Mouse (Mus musculus) kidney, embryonic 16.5 days (tissue): ENCODE measurements around the gene Dcun1d5. TPM values are rescaled to one million over a fixed set of nuclear protein-coding genes. Genes with fewer than 3 reads are reported as not detected.
A peak's percentile ranks its signal among the peaks of the same experiment; 100 is the strongest.

ENCODE experiments used
- ATAC-seq: fragments of 200-750 bp; cut with Nextera tagmentation; 2 replicates; pipeline ENCODE4 v1.8.0; 2017; ENCODE audit warnings: moderate TSS enrichment; ENCODE audit not compliant: low FRiP score, low TSS enrichment
- H3K27ac ChIP-seq: fragments of 300-500 bp; sonication (generic); 2 replicates; pipeline ENCODE4 v1.5.1; 2014; ENCODE audit warnings: low read length
- H3K27me3 ChIP-seq: fragments of 300-500 bp; sonication (generic); 2 replicates; pipeline ENCODE4 v1.6.1; 2014; ENCODE audit warnings: low read length, control low read depth, mixed read lengths; ENCODE audit not compliant: insufficient read depth
- H3K36me3 ChIP-seq: fragments of 300-500 bp; sonication (generic); 2 replicates; pipeline ENCODE4 v1.6.1; 2014; ENCODE audit warnings: low read length, control low read depth, mixed read lengths; ENCODE audit not compliant: insufficient read depth
- H3K4me1 ChIP-seq: fragments of 300-500 bp; sonication (generic); 2 replicates; pipeline ENCODE4 v1.6.1; 2014; ENCODE audit warnings: low read length, control low read depth, mixed read lengths; ENCODE audit not compliant: insufficient read depth
- H3K4me2 ChIP-seq: fragments of 300-500 bp; sonication (generic); replicated peaks from 2 replicates; pipeline ENCODE4 v1.6.1; 2014; ENCODE audit warnings: low read depth, low read length
- H3K4me3 ChIP-seq: fragments of 300-500 bp; sonication (generic); 2 replicates; pipeline ENCODE4 v1.5.1; 2014; ENCODE audit warnings: mild to moderate bottlenecking, low read length
- H3K9ac ChIP-seq: fragments of 300-500 bp; sonication (generic); replicated peaks from 2 replicates; pipeline ENCODE4 v1.6.1; 2014; ENCODE audit warnings: low read length
- H3K9me3 ChIP-seq: fragments of 300-500 bp; sonication (generic); 2 replicates; pipeline ENCODE4 v1.6.1; 2016; ENCODE audit warnings: low read length, control low read depth
- WGBS: fragments of 180-500 bp; shearing (Covaris S2); extraction: QIAGEN DNeasy Blood & Tissue Kit; methylation state at CpG from one replicate; pipeline ENCODE4 v1.1.7; 2014; 5-methylcytosine and 5-hydroxymethylcytosine counted together
- polyA plus RNA-seq: library from polyadenylated mRNA; unstranded; fragments of >200 nt; fragmentation: Nextera tagmentation; extraction: Ambion mirVana; gene quantifications from 2 replicates; pipeline ENCODE4 v1.2.1, GENCODE M21; 2015

The Dcun1d5 gene
- polyA plus RNA-seq = 110 and 111 TPM in 2 replicates

DNA sequence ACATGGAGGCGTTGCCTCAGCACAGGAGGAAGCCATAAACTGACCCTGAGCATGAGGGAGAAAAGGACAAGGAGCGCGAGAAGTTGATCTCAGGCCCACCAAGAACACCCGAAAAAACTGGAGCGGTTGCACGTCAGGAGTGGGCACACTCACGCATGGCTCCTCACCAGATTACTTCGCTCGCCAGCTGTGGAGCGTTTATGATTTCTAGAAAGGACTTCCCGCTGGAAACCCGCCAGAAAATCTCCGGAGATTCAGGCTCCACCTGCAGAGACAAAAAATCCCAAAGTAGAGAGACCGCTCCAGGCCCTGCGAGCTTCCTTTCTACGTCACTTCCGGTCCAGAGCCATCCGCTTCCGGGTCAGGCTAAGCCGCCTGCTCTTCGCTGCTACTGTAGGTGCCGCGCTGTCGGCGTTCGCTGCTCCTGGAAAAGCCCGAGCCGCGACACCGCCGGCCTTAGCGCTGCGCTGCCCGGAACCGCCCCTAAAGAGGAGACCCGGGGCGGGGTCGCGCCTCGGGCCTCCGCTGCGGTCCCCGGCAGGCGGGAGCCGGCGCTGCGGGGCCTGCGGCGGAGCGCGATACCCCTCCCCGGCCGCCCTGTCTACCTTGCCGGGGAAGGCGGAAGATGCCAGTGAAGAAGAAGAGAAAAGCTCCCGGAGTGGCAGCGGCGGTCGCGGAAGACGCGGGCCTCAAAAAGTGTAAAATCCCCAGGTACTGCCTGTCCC is at the start of gene Dcun1d5, which contains the start of gene Dync2h1:
Dcun1d5 (plus strand) TSS at position 349 of the 725 bp plus-strand sequence.
Dync2h1 (minus strand) TSS at position 275 of the 725 bp plus-strand sequence.
- Histone ChIP-seq H3K36me3 (peaks cover 4% of the 10 kb centered on the region; the same call in 1 of the 2 replicates), H3K4me3 (peak within 1 kb of the TSS; percentile 80), H3K9me3 (no peaks in the 10 kb centered on the region), H3K4me1 (peaks cover 15% of the 10 kb centered on the region), H3K27ac (peak within 1 kb of the TSS; percentile 96), H3K9ac (peak within 1 kb of the TSS; percentile 85), H3K4me2 (peak within 1 kb of the TSS; percentile 58), H3K27me3 (no peaks in the 10 kb centered on the region)
- ATAC-seq = peak; percentile 100
- under 1% methylated on average over 56 of the region's 62 CpGs for WGBS

DNA sequence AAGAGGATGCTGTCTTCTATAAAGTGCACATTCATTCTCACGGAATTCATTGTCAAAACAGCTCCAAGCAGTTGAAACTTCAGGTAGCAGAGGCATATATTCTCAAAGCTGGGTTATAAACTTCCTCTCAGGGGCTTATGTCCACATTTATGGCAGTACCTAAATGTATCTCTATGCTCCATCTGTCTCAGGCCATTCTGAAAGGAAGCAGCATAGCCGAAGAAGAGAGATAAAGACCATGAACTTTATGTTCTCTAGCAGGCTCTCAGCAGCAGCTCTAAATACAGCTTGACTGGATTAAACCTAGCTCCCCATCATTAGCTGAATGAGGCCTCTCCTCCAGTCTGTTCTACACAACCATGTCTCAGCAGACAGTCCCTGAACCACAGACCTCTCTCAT is 29.9 kb upstream of the Dcun1d5 start:
- ATAC-seq = no peak
- H3K9ac ChIP-seq = no peak overlapping the region
- no peaks in the 10 kb centered on the region for H3K4me1 ChIP-seq
- WGBS = 87% methylated on average over 2 of the region's 2 CpGs
- no peaks in the 10 kb centered on the region for H3K9me3 ChIP-seq
- H3K27me3 ChIP-seq = no peaks in the 10 kb centered on the region
- no peak overlapping the region for H3K27ac ChIP-seq
- H3K4me2 ChIP-seq = no peak overlapping the region
- H3K36me3 ChIP-seq = peaks cover 31% of the 10 kb centered on the region
- no peak overlapping the region for H3K4me3 ChIP-seq

DNA sequence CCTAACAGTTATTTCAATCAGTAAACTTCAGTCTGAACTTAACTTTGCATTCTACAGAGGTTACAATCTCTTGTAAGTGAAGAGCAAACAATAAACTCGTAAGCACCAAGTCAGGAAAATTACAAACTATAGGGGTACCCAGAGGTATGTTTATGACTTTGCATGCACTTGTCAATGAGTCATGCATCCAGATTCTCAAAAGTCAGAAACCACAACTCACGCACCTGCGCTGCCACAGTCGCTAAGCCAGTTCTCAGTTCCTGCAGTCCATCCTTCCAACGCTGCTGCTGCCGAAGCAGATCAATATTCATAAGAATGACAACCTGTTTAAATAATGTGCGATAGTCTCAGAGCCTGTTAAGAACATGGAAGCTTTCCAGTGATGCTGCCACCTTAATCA is 25.7 kb upstream of the Dcun1d5 start:
- Histone ChIP-seq H3K4me2 (no peak overlapping the region), H3K27ac (no peak overlapping the region), H3K4me3 (no peak overlapping the region), H3K4me1 (no peaks in the 10 kb centered on the region), H3K27me3 (no peaks in the 10 kb centered on the region), H3K9ac (no peak overlapping the region), H3K9me3 (no peaks in the 10 kb centered on the region), H3K36me3 (peaks cover 30% of the 10 kb centered on the region)
- WGBS = 84% methylated on average over 7 of the region's 7 CpGs
- ATAC-seq = no peak

DNA sequence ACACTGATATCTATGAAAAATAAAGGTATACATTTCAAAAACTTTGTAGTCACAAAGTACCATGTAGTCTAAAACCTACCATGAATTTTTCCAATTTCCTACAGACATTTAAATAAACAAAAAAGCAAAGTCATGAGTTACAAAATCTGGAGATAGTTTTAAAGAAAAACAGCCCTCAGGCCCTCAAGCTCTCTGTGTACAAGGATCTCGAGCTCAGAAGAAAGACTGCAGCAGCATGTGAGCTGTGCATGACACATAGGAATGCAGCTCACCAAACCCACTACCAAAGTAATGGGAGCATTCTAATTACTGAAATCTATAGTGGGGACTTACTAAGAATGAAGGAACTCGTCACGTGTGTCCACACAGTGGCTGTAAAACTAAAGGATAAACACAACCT is 24.6 kb upstream of the Dcun1d5 start:
- H3K9me3 ChIP-seq = no peaks in the 10 kb centered on the region
- H3K36me3 ChIP-seq = peaks cover 25% of the 10 kb centered on the region
- ATAC-seq = no peak
- no peak overlapping the region for H3K4me2 ChIP-seq
- H3K27ac ChIP-seq = no peak overlapping the region
- no peaks in the 10 kb centered on the region for H3K4me1 ChIP-seq
- no peak overlapping the region for H3K4me3 ChIP-seq
- WGBS = 62% methylated on average over 3 of the region's 3 CpGs
- no peak overlapping the region for H3K9ac ChIP-seq
- no peaks in the 10 kb centered on the region for H3K27me3 ChIP-seq

DNA sequence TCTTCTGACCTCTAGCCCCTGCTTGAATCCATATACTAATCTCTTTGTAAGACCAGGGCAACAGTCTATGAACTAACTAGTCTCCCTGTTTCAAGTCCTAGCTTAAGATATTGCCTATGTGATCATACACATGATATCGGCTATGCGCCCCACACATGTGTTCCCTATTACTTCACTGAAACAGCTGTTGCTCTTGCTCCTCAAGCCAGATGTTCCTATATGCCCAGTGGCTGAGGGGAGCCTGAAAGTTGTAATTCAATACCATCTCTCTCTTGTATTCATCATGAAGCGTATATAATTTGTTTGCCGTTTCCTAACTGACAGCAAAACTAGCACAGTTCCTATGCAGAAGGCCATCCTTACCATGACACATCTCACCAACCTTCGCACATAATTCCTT is 23.6 kb upstream of the Dcun1d5 start:
- Histone ChIP-seq H3K9me3 (no peaks in the 10 kb centered on the region), H3K36me3 (peaks cover 23% of the 10 kb centered on the region), H3K4me2 (no peak overlapping the region), H3K27me3 (no peaks in the 10 kb centered on the region), H3K9ac (no peak overlapping the region), H3K4me1 (no peaks in the 10 kb centered on the region), H3K4me3 (no peak overlapping the region), H3K27ac (no peak overlapping the region)
- no peak for ATAC-seq
- 94% methylated on average over 5 of the region's 5 CpGs for WGBS

DNA sequence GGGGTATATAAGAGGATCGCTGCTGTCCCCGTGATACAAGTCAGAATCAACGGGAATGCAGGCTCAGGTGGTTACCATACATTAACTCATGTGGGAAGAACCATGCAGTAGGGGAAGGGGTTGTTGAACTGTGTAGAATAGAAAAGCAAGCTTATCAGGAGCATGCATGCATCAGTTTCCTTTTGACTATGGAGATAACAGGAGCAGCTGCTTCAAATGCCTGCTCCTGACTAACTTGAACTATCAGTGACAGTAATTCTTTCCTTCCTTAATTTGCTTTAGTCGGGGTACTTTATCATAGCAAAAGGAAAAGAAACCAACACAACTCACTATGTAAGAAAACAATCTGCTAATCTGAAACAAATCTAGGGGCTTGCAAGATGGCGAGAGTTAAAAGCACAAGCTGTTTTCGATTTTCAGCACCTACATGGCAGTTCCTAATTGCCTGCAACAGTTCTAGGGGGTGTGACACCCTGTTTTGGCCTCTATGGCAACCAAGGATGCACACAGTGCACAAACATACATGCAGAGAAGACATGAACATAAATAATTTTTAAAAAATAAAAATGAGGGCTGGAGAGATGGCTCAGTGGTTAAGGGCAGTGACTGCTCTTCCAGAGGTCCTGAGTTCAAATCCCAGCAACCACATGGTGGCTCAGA is 16.9 kb upstream of the Dcun1d5 start:
- Histone ChIP-seq H3K4me2 (no peak overlapping the region), H3K27me3 (no peaks in the 10 kb centered on the region), H3K9ac (no peak overlapping the region), H3K4me3 (no peak overlapping the region), H3K27ac (no peak overlapping the region), H3K4me1 (no peaks in the 10 kb centered on the region), H3K9me3 (no peaks in the 10 kb centered on the region), H3K36me3 (peaks cover 26% of the 10 kb centered on the region)
- 85% methylated on average over 6 of the region's 6 CpGs for WGBS
- ATAC-seq = no peak

DNA sequence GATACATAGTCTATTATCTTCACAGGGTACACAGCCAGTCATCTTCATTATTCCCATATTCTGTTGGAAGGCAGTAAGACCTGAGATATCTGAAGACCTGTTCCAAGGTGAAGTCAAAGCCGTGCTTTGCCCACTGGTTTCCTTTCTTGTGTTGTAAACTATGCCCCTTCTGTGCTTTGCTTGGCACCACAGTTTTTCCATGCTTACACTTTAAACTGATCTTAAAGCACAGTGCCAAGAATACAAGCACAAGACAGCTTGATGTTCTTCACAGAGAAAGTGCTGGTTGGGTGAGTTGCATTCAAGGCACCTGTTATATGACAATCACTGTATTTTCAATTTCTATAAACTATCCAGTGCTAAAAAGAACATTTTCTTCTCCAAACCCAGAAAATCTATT is 10.6 kb upstream of the Dcun1d5 start:
- 92% methylated on average over 1 of the region's 1 CpGs for WGBS
- no peaks in the 10 kb centered on the region for H3K27me3 ChIP-seq
- no peak overlapping the region for H3K9ac ChIP-seq
- no peak overlapping the region for H3K27ac ChIP-seq
- peaks cover 8% of the 10 kb centered on the region; the same call in 1 of the 2 replicates for H3K4me1 ChIP-seq
- no peak for ATAC-seq
- H3K4me2 ChIP-seq = no peak overlapping the region
- H3K4me3 ChIP-seq = no peak overlapping the region
- H3K9me3 ChIP-seq = no peaks in the 10 kb centered on the region
- H3K36me3 ChIP-seq = peaks cover 10% of the 10 kb centered on the region; the same call in 1 of the 2 replicates

DNA sequence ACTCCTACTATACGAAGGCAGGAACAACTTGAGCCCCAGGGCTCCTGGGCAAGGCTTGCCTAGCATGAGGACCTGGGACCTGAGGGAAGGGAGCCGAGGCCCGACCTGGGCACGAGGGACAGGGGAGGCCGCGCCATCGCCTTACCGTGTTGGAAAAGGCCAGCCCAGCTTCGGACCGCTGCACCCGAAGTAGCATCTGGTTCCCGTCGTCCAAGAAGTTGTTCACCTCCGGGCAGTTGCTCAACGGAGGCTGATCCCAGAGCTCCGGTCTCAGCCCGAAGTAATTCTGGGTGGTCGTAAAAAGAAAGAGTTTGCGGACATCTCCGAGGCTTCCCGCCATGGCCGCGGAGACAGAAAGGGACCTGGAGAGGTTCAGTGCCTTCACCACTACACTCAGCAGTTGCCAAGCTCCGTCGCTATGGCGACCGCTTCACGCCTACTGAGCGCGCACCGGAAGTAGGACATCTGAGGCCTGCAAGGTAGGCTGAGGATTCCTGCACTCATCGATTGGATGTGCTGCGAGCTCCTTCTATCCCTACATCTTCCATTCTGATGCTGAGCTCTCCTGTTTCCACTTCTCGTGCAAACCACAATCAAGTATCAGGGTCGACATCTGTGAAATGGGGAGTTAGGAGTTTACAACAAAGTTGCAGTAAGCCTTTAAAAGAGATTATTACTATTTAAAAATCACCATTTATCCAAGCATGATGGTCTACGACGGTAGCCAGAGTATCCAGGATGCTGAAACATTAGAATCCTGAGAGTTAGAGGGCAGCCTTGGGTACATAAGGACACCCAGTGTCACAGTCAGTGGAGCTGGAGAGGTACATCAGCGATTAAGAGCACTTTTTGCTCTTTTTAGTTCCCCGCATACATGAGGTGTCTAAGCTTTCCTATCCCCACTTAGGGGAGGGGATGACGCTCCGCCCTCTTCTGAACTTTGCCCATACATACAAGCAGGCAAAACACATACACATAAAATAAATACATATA is 7.4 kb upstream of the Dcun1d5 start:
- Histone ChIP-seq H3K4me3 (peak overlapping the region; percentile 64), H3K27ac (peak overlapping the region; percentile 54), H3K9me3 (no peaks in the 10 kb centered on the region), H3K4me2 (peak overlapping the region; percentile 85), H3K9ac (peak overlapping the region; percentile 68), H3K36me3 (peaks cover 4% of the 10 kb centered on the region; the same call in 1 of the 2 replicates), H3K27me3 (no peaks in the 10 kb centered on the region), H3K4me1 (peaks cover 8% of the 10 kb centered on the region; the same call in 1 of the 2 replicates)
- 9% methylated on average over 41 of the region's 41 CpGs for WGBS
- peak; percentile 100 for ATAC-seq

DNA sequence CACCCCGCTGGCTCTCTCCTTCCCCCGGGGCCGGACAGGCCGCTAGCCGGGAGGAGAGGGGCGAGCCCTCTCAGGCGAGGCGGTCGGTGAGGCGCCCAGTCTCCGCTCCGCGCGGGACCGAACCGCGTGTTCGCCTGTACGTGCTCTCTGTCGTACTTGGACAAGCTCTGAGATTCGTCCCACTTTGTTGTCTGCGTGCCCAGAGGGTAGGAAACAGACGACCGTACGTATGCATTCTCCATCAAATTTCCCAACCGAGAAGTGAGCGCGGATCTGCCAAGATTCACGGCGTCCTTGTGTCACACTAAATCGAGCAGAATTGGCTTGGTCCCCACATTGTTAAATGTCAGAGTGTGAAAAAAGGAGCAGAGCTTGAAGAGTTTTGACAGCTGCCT is 574 bp downstream of the Dcun1d5 start:
- H3K27me3 ChIP-seq = no peaks in the 10 kb centered on the region
- H3K9me3 ChIP-seq = no peaks in the 10 kb centered on the region
- H3K4me3 ChIP-seq = peak overlapping the region; percentile 80
- peak overlapping the region; percentile 58 for H3K4me2 ChIP-seq
- peak overlapping the region; percentile 85 for H3K9ac ChIP-seq
- H3K36me3 ChIP-seq = peaks cover 4% of the 10 kb centered on the region; the same call in 1 of the 2 replicates
- peak overlapping the region; percentile 96 for H3K27ac ChIP-seq
- peaks cover 15% of the 10 kb centered on the region for H3K4me1 ChIP-seq
- under 1% methylated on average over 25 of the region's 31 CpGs for WGBS
- ATAC-seq = peak; percentile 83
